Mouse (Mus musculus): Measurements from ENCODE around the gene Akap13.

DNA sequence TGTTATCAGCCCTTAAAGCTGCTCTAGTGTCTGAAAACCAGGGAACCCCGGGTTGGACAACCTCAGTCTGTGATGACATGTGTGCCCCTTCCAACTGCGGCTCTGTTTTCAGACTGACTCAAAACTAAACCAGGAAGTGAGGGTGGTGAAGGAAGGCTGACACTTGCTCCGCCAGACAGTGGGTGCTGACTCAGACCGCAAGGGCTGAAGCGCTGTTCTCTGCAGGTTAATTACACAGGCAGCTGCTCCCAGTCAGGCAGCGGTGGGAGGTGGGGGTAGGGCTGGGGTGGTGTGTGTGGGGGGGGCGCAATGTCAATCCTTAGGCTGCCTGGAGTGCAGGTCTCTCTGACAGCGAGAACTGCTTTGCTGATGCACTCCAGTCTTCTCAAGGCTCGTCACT lies 341.1 kb downstream of the Akap13 start:
- TF ChIP-seq CTCF (IDR thresholded peaks at IDR 0.05; ENCODE audit: extremely low read depth, insufficient read depth, low read length) (no peak), POLR2A (IDR thresholded peaks at IDR 0.05; ENCODE audit: extremely low read depth, insufficient read depth, low read length) (no peak)

Measured in cortical plate, adult 2 months (tissue).